Mouse (Mus musculus): Measurements from ENCODE around the gene Cr2. TPM values are rescaled to one million over a fixed set of nuclear protein-coding genes. Genes with fewer than 3 reads are reported as not detected.
A peak's percentile ranks its signal among the peaks of the same experiment; 100 is the strongest.
"Not testable (repeated sequence)": the region's sequence is repeated elsewhere in the genome, so short reads cannot be mapped to it uniquely, and the experiment has no call there.

Cr2 gene
- 0.22 and 0.29 TPM in 2 replicates for polyA plus RNA-seq (2016; fragmentation: Nextera tagmentation; extraction: Ambion mirVana)

DNA sequence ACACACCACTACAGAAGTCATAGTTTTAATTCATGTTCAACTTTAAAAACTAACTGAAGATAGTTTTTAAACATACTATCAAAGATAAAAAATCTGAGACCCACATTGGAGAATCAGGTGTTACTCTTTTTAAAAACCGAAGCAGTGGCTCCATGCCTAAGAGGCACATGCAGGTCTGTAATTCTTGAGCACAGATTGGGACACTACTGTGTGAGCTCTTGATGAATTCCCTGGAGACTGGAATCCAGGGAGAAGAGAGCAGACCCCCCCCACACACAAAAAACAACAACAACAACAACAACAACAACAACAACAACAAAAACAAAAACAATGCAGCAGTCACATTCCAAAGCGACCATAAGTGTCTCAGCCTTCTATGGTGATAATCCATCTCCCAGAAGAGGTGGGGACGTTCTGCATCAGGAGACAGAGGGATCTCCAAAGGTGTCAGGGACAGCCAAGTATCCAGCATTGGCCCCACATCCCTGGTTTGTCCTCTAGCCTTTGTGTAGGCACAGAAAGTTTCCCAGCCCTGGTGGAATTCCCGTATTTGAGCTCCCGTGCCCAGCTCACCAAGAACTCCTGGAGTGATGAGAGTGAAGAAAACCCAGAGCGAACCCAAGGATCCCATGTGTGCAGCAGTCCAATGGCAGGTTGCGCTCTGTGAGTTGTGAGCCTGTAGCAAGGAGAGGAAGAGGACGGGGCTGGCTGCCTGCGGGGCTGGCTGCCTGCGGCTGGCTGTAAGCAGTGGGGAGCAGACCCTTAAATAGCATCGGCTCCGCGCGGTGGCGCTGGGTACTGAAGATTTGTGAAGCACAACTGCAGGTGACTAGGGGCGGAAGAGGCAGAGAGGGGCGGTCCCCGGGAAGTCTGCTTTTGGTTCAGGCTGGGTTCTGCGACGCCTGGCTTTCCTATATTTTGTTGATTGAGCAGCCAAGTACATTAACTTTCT lies at the start of gene Cr2:
TSS of gene Cr2 (minus strand) at position 737 of the 952 bp plus-strand sequence.
- Histone ChIP-seq H3K4me1 (no peaks in the 10 kb centered on the region), H3K36me3 (no peaks in the 10 kb centered on the region), H3K9me3 (no peaks in the 10 kb centered on the region), H3K4me2 (replicated peaks) (peak within 1 kb of the TSS; percentile 51), H3K27me3 (no peaks in the 10 kb centered on the region), H3K27ac (no peak within 1 kb of the TSS), H3K9ac (no peak within 1 kb of the TSS), H3K4me3 (peak within 1 kb of the TSS; percentile 15; the same call in 1 of the 2 replicates)
- 8% methylated on average over 20 of the region's 20 CpGs for WGBS
- ATAC-seq (ENCODE audit: insufficient number of reproducible peaks, insufficient read depth, low FRiP score, low TSS enrichment), result peak; percentile 91

- Histone ChIP-seq H3K9me3 (no peaks in the 10 kb centered on the region), H3K9ac (no peak overlapping the region), H3K27me3 (no peaks in the 10 kb centered on the region), H3K4me2 (replicated peaks) (no peak overlapping the region), H3K4me3 (no peak overlapping the region), H3K27ac (no peak overlapping the region), H3K4me1 (no peaks in the 10 kb centered on the region), H3K36me3 (no peaks in the 10 kb centered on the region)
- WGBS, result 37% methylated on average over 2 of the region's 2 CpGs
- no peak for ATAC-seq (ENCODE audit: insufficient number of reproducible peaks, insufficient read depth, low FRiP score, low TSS enrichment)
Measured at GRCm38 (mm10) chr1:195221781-195222180, 45.3 kb upstream of the Cr2 start.

DNA sequence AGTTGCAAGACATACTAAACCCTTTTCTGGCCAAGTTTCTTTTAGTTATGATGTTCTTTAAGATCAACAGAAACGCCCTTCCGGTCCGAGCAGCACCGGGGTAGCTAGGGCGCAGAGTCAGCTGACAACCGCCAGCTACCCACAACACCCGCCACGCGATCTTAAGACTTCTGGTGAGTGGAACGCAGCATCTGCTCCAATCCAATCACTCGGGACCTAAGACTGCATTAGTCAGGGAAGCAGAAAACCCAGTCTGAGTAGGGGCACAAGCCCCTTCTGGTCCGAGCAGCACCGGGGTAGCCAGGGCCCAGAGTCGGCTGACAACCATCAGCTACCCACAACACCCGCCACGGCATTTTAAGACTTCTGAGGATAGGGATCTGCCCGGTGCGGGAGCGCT lies 36.3 kb upstream of the Cr2 start:
- H3K27ac ChIP-seq; H3K9me3 ChIP-seq; H3K27me3 ChIP-seq; ATAC-seq (ENCODE audit: insufficient number of reproducible peaks, insufficient read depth, low FRiP score, low TSS enrichment); H3K36me3 ChIP-seq; H3K4me3 ChIP-seq; H3K4me1 ChIP-seq; H3K9ac ChIP-seq: not testable (repeated sequence)
- H3K4me2 ChIP-seq (replicated peaks), result peak overlapping the region; percentile 11; the same call in 1 of the 2 replicates
- WGBS, result 56% methylated on average over 19 of the region's 19 CpGs

DNA sequence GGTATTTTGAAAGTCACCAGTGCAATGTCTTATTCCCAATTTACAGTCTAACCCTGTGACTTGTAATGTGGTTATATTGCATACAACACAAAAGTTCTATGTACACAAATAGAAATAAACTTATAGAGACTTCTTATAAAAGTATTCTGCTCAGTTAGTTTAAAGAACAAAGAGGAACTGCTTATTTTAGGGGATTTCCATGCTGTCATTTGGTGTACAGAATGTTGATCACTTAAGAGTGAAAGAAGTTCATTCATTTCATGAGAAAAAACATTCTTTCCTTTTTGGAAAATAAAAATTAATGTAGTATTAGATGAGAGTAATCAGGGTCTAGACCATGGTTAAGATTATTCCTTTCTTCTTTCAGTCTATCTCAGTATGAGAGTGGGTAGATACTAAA lies 8.2 kb upstream of the Cr2 start:
- H3K4me3 ChIP-seq, result no peak overlapping the region
- no peak for ATAC-seq (ENCODE audit: insufficient number of reproducible peaks, insufficient read depth, low FRiP score, low TSS enrichment)
- no peaks in the 10 kb centered on the region for H3K4me1 ChIP-seq
- no peak overlapping the region for H3K4me2 ChIP-seq (replicated peaks)
- no peaks in the 10 kb centered on the region for H3K36me3 ChIP-seq
- no peaks in the 10 kb centered on the region for H3K27me3 ChIP-seq
- no peak overlapping the region for H3K9ac ChIP-seq
- H3K27ac ChIP-seq, result no peak overlapping the region
- no peaks in the 10 kb centered on the region for H3K9me3 ChIP-seq

DNA sequence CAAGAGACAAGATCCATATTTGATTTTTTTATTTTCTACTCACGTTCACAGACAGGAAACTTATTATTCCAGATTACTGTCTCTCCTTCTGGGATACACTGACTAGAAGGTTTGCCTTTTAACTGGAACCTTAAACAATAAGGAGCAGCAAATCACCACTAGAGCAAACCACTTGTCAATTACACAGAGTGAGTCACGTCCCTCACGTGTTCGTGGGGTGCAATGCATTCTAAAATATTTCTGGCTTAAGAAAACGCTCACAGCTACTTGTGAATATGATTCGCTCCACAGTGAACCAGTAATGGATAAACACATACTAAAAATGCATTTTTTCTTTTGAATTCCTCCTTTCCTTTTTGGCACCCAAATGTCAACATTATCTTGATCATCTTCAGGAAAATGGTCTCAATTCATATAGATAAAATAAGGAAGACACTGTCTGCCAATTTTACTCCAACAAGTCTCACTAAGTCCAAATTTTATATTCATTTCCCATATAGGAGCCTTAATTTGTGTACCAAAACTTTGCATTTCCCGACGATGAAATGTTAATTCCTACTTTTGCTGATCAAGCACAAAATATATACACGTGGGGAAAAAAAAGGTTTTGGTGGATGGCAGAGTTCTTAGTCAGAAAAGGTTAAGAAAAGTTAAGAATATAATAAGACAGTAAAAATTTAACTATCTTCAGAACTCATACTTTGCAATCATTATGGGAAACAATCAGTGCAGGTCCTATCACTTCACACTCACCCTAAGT lies 11.3 kb downstream of the Cr2 start:
- Histone ChIP-seq H3K4me3 (no peak overlapping the region), H3K27me3 (no peaks in the 10 kb centered on the region), H3K9ac (no peak overlapping the region), H3K9me3 (no peaks in the 10 kb centered on the region), H3K4me1 (no peaks in the 10 kb centered on the region), H3K36me3 (no peaks in the 10 kb centered on the region), H3K4me2 (replicated peaks) (no peak overlapping the region), H3K27ac (no peak overlapping the region)
- ATAC-seq (ENCODE audit: insufficient number of reproducible peaks, insufficient read depth, low FRiP score, low TSS enrichment), result no peak
- 80% methylated on average over 9 of the region's 9 CpGs for WGBS

DNA sequence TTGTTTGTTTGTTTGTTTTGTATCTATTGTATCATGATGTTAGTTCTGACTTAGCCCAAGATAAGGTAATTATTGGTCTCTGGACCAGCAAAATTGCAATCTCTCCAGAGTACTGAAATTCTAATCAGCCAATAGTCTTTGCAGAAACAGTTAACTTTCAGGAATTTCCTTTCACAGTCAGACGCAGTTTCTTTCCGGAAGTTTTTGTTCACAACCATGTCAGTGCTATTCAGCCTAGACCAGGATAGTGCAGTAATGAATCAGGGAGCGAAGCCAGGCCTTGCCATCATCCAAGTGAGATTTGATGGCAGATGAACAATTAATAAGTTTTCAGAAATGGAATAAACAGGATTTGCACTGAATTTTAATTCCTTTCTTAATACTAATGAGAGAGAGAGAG lies 44.4 kb downstream of the Cr2 start:
- no peak for ATAC-seq (ENCODE audit: insufficient number of reproducible peaks, insufficient read depth, low FRiP score, low TSS enrichment)
- Histone ChIP-seq H3K27ac (no peak overlapping the region), H3K9me3 (no peaks in the 10 kb centered on the region), H3K4me2 (replicated peaks) (peak overlapping the region; percentile 41), H3K4me1 (no peaks in the 10 kb centered on the region), H3K4me3 (0 out of 2 replicates have a peak overlapping the region, but pooled peaks have one; percentile 59), H3K9ac (no peak overlapping the region), H3K36me3 (peaks cover 4% of the 10 kb centered on the region), H3K27me3 (no peaks in the 10 kb centered on the region)
- WGBS, result 50% methylated on average over 3 of the region's 3 CpGs

DNA sequence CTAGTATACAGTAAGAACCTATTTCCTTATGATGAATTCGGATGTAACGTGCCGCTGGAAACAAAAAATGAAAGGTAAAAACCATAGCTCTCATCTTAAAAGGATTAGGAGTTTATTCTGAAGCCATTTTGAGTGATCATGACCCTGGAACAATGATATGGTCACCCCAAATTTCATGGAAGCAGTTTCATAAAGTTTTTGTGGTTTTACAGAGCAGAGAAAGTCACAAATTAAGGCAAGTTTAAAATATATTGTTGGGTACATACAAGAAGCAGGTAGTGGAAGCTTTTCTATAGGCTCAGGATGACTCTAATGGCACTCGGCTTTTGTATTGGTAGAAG lies 44.9 kb downstream of the Cr2 start:
- Histone ChIP-seq H3K4me1 (no peaks in the 10 kb centered on the region), H3K4me2 (replicated peaks) (peak overlapping the region; percentile 41), H3K9ac (no peak overlapping the region), H3K9me3 (no peaks in the 10 kb centered on the region), H3K27ac (peak overlapping the region; percentile 96; the same call in 1 of the 2 replicates), H3K27me3 (no peaks in the 10 kb centered on the region), H3K4me3 (peak overlapping the region; percentile 59), H3K36me3 (peaks cover 4% of the 10 kb centered on the region)
- ATAC-seq (ENCODE audit: insufficient number of reproducible peaks, insufficient read depth, low FRiP score, low TSS enrichment), result no peak
- WGBS, result 27% methylated on average over 4 of the region's 4 CpGs

GRCm38 (mm10) chr1:195130953-195131674 lies 45.4 kb downstream of the Cr2 start, which contains the start of gene Cr1l:
Cr1l (minus strand) TSS chr1:195131586.
- under 1% methylated on average over 31 of the region's 31 CpGs for WGBS

GRCm38 (mm10) chr1:195130479-195130878 lies 46.0 kb downstream of the Cr2 start:
- Histone ChIP-seq H3K9ac (peak overlapping the region; percentile 79; the same call in 1 of the 2 replicates), H3K27ac (peak overlapping the region; percentile 96), H3K9me3 (no peaks in the 10 kb centered on the region), H3K4me1 (no peaks in the 10 kb centered on the region), H3K4me3 (peak overlapping the region; percentile 59), H3K36me3 (peaks cover 4% of the 10 kb centered on the region), H3K27me3 (no peaks in the 10 kb centered on the region), H3K4me2 (replicated peaks) (peak overlapping the region; percentile 41)
- WGBS, result 14% methylated on average over 2 of the region's 2 CpGs
- no peak for ATAC-seq (ENCODE audit: insufficient number of reproducible peaks, insufficient read depth, low FRiP score, low TSS enrichment)

More at GRCm38 (mm10) chr1:195130953-195131674, 45.4 kb downstream of the Cr2 start, which contains the start of gene Cr1l:
- Histone ChIP-seq H3K9me3 (no peaks in the 10 kb centered on the region), H3K36me3 (peaks cover 4% of the 10 kb centered on the region), H3K27ac (peak within 1 kb of the TSS; percentile 96), H3K4me1 (no peaks in the 10 kb centered on the region), H3K9ac (peak within 1 kb of the TSS; percentile 79), H3K27me3 (no peaks in the 10 kb centered on the region), H3K4me2 (replicated peaks) (peak within 1 kb of the TSS; percentile 41), H3K4me3 (peak within 1 kb of the TSS; percentile 59)
- ATAC-seq (ENCODE audit: insufficient number of reproducible peaks, insufficient read depth, low FRiP score, low TSS enrichment), result peak; percentile 99

DNA sequence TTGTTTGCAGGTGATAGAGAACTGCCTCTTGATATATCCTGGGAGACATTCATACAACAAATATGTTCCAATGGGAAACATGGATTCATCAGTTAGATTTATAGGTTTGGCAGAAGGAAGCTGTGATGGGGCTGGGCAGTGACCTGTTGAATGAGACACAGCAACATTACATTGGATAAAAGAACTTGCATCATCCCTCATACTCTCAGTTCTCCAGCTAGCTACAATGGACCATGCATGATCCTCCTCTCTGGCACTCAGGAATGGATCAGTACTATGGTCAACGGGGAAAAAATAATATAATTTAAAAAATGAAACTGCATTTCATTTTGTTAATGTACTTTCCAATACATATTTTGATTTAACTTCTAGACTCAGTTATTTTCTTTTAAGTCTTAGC lies 46.6 kb downstream of the Cr2 start:
- peaks cover 4% of the 10 kb centered on the region for H3K36me3 ChIP-seq
- no peaks in the 10 kb centered on the region for H3K4me1 ChIP-seq
- H3K27me3 ChIP-seq, result no peaks in the 10 kb centered on the region
- H3K27ac ChIP-seq, result no peak overlapping the region
- H3K4me2 ChIP-seq (replicated peaks), result no peak overlapping the region; the same call in 1 of the 2 replicates
- no peak overlapping the region for H3K4me3 ChIP-seq
- ATAC-seq (ENCODE audit: insufficient number of reproducible peaks, insufficient read depth, low FRiP score, low TSS enrichment), result no peak
- WGBS, result 85% methylated on average over 1 of the region's 1 CpGs
- H3K9me3 ChIP-seq, result no peaks in the 10 kb centered on the region
- no peak overlapping the region for H3K9ac ChIP-seq

DNA sequence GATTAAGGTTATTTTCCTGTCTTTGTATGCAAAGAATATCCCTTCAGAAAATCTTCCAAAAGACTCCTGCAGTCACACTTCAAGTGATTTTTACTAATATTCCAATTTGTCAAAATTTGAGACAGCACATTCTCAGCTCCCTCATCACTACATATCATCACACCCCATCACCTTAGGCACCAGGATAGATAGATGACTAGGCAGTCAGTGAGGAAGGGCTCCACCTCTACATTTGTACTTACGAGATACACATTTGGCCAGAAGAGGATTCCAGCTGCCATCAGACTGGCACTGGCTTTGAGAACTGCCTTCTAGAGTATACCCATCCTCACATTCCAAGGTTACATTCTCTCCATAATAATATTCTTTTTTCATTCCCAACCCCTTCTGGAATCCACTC lies 62.1 kb downstream of the Cr2 start:
- Histone ChIP-seq H3K27ac (no peak overlapping the region), H3K9ac (no peak overlapping the region), H3K27me3 (no peaks in the 10 kb centered on the region), H3K4me3 (no peak overlapping the region), H3K9me3 (no peaks in the 10 kb centered on the region), H3K4me2 (replicated peaks) (no peak overlapping the region), H3K4me1 (no peaks in the 10 kb centered on the region), H3K36me3 (peaks cover 11% of the 10 kb centered on the region; the same call in 1 of the 2 replicates)
- 89% methylated on average over 1 of the region's 1 CpGs for WGBS
- no peak for ATAC-seq (ENCODE audit: insufficient number of reproducible peaks, insufficient read depth, low FRiP score, low TSS enrichment)

Measured in embryonic facial prominence, embryonic 12.5 days (tissue).